Mouse (Mus musculus) lung, adult 2 months (tissue): ENCODE data around the gene B230217C12Rik.

ENCODE experiments used
- CTCF ChIP-seq: fragments of 200-500 bp; IDR thresholded peaks from 2 replicates; pipeline ENCODE4 v1.5.1; 2011; ENCODE audit warnings: mild to moderate bottlenecking, low read length, control low read depth; ENCODE audit not compliant: insufficient read depth
- POLR2A ChIP-seq: fragments of 200-500 bp; IDR thresholded peaks from 2 replicates; pipeline ENCODE4 v1.6.1; 2011; ENCODE audit warnings: low read depth, mild to moderate bottlenecking, control low read depth, low read length, borderline replicate concordance; ENCODE audit errors: extremely low read depth

DNA sequence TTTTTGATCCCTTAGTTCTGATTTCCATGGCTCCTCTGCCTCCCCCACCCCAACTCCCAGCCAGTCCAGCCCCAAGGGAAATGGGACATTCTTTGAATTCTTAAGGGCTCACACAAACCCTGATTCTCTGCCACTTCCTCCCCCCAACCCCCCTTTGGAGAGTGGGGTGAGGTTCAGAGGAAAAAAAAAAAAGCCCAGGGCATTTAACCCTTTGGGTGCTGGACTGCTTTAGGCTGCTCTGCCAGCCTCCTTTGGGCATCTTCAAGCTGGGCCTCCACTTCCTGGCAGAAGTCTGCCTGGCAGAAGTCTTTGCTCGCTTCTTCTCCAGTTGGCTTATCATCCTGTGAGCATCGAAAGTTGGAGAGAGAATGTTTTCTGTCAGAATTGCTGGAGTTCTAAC is 32.5 kb upstream of the B230217C12Rik start:
- no peak for TF ChIP-seq CTCF
- no peak for TF ChIP-seq POLR2A
